Mouse (Mus musculus) spleen, adult 12 weeks (tissue): ENCODE results near the gene Dnajb7.

ENCODE experiments used
- DNase-seq: peaks from one replicate; pipeline ENCODE4 v3.0.0; 2022; ENCODE audit warnings: low spot score

Dnajb7 gene

GRCm38 (mm10) chr15:81365246-81365645, 42.9 kb downstream of the Dnajb7 start:
- DNase-seq, result no peak

DNA sequence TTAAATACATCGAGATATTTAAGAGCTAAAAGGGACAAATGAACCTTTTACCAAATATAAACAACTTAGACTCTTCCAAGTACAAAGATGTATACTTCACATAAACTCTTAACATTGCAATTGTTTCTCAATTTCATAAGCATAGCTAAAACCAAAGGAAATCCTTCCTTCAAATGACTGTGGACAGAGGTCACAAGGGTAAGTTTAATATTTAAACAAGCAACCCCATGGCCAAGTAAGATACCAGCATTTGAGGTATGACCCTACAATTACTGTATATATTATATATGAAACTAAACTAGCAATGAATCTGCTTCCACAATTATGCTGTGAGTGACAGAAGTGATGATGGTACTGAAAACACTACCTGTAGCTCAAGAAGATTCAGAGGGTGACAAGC, 43.8 kb downstream of the Dnajb7 start:
- no peak for DNase-seq

DNA sequence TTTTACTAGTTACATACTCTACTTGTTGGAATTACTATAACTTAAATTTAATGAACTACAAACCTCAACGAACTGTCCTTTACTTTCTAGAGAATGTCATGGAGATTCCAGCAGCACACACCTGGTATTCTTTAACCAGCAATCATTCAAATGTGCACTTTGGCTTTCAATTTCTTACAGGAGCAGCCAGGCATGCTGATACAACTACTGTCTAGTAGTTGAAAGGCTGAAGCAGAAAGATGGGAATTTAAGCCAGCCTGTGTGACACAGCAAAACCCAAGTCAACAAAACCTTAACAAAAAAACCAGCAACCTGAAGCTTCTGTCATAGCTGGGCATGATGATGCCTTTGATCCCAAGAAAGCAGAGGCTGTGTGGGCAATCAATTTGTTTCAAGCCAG, 45.6 kb downstream of the Dnajb7 start:
- DNase-seq, result no peak

- no peak for DNase-seq
Observed at GRCm38 (mm10) chr15:81361417-81362015, 46.6 kb downstream of the Dnajb7 start.

DNA sequence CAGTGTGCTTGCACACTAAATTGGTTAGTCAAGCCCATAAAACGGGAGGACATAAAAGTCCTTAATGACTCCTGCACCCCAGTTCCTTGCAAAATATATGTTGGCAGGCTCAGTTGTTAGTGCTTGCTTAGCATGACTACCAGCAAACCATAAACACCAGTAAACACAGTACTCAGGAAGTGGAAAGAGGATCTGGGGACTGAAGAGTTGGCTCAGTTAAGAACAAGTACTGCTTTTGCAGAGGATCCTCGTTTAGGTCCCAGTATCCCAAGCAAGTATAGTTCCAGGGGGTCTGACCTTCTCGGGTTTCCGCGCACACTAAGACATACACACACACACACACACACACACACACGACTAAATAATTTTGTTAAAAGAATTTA, 47.1 kb downstream of the Dnajb7 start:
- DNase-seq, result no peak

- DNase-seq, result peak; percentile 87
Observed at GRCm38 (mm10) chr15:81360345-81361021, 47.6 kb downstream of the Dnajb7 start, which contains the start of gene Slc25a17. Gene Slc25a17 (minus strand): TSS chr15:81360812.

GRCm38 (mm10) chr15:81359421-81359820, 48.7 kb downstream of the Dnajb7 start:
- DNase-seq, result no peak

DNA sequence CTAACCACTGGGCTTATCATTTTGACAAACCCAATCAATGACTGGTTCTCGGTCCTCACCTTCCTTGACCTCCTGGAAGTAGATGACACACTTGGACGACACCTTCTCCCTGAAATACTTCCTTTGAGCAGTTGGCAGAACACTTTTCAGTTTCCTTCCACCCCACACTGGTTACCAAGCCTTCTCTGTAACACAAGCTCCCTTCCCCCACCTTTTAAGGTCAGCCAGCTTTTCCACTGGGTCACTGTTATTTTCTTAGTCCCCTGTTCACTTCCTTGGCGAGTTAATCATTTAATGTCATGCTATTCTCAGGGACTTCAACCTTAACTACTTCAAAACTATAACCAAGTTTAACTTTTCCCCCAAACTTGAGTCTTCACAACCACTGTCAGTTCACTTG, 49.2 kb downstream of the Dnajb7 start:
- no peak for DNase-seq

GRCm38 (mm10) chr15:81356946-81357345, 51.2 kb downstream of the Dnajb7 start:
- DNase-seq, result no peak
